Mouse (Mus musculus): ENCODE results near the gene Gm49378. TPM values are rescaled to one million over a fixed set of nuclear protein-coding genes. Genes with fewer than 3 reads are reported as not detected.
A peak's percentile ranks its signal among the peaks of the same experiment; 100 is the strongest.

Gene Gm49378
- polyA plus RNA-seq, 1 experiment, result 14.1 TPM

DNA sequence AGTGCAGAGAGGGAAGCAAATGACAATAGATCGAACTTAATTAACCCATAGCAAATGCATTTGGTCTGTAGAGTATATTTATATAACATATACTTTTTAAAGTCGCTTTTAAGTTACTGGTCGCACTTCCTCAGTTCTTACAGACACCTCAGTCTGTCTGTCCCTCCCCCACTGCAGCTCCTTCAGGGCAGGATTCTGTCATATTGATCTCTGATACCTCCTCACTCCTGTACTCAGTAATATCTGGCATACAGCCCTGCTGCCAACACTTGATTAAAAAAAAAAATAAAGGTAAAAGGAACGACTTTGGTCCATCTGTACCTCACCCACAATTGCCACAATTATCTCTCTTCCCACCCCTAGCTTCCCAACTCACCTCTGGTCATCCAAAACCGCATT, 53.4 kb downstream of the Gm49378 start:
- Histone ChIP-seq H3K9me3 (replicated peaks; ENCODE audit: control insufficient read depth, insufficient read depth, low read length, poor library complexity, severe bottlenecking) (no peaks in the 10 kb centered on the region), H3K4me3 (ENCODE audit: low read depth, low read length) (peak overlapping the region; percentile 65), H3K4me1 (ENCODE audit: control insufficient read depth, insufficient read depth, low read length) (peaks cover 3% of the 10 kb centered on the region), H3K9ac (ENCODE audit: low read depth, poor library complexity, severe bottlenecking) (peak overlapping the region; percentile 7; the same call in 1 of the 2 replicates), H3K27ac (ENCODE audit: insufficient read depth, low read length) (no peak overlapping the region), H3K36me3 (ENCODE audit: control insufficient read depth, insufficient read depth, low read length, poor library complexity, severe bottlenecking) (peaks cover 9% of the 10 kb centered on the region), H3K27me3 (ENCODE audit: control insufficient read depth, insufficient read depth, low read length, poor library complexity, severe bottlenecking) (no peaks in the 10 kb centered on the region)
- TF ChIP-seq EP300 (IDR thresholded peaks at IDR 0.05; ENCODE audit: insufficient read depth, low read depth, low read length) (no peak), CTCF (IDR thresholded peaks at IDR 0.05; ENCODE audit: low read depth, low read length) (no peak), POLR2A (IDR thresholded peaks at IDR 0.05; ENCODE audit: insufficient read depth, low read length) (no peak)

GRCm38 (mm10) chr14:55581981-55582681, 55.6 kb downstream of the Gm49378 start:
- Histone ChIP-seq H3K27ac (ENCODE audit: insufficient read depth, low read length) (no peak overlapping the region), H3K36me3 (ENCODE audit: control insufficient read depth, insufficient read depth, low read length, poor library complexity, severe bottlenecking) (peaks cover 9% of the 10 kb centered on the region), H3K9ac (ENCODE audit: low read depth, poor library complexity, severe bottlenecking) (no peak overlapping the region), H3K9me3 (replicated peaks; ENCODE audit: control insufficient read depth, insufficient read depth, low read length, poor library complexity, severe bottlenecking) (no peaks in the 10 kb centered on the region), H3K27me3 (ENCODE audit: control insufficient read depth, insufficient read depth, low read length, poor library complexity, severe bottlenecking) (no peaks in the 10 kb centered on the region), H3K4me3 (ENCODE audit: low read depth, low read length) (no peak overlapping the region), H3K4me1 (ENCODE audit: control insufficient read depth, insufficient read depth, low read length) (peaks cover 3% of the 10 kb centered on the region)
- TF ChIP-seq CTCF (IDR thresholded peaks at IDR 0.05; ENCODE audit: low read depth, low read length) (peak; percentile 54), EP300 (IDR thresholded peaks at IDR 0.05; ENCODE audit: insufficient read depth, low read depth, low read length) (no peak), POLR2A (IDR thresholded peaks at IDR 0.05; ENCODE audit: insufficient read depth, low read length) (no peak)

DNA sequence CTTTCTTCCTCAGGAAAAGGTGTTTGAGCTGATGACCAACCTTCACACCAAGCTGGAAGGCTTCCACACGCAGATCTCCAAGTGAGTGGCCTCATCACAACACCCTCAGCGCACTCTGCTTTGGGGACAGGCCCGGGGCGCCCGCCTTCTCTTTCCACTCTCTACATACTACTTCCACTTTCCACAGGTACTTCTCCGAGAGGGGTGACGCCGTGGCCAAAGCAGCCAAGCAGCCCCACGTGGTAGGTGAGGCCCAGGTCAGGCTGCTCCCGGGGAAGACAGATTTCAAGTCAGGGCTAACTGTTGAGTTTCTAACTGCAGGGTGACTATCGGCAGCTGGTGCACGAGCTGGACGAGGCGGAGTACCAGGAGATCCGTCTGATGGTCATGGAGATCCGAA, 57.0 kb downstream of the Gm49378 start:
- Histone ChIP-seq H3K27ac (ENCODE audit: insufficient read depth, low read length) (no peak overlapping the region), H3K4me1 (ENCODE audit: control insufficient read depth, insufficient read depth, low read length) (peaks cover 8% of the 10 kb centered on the region), H3K9me3 (replicated peaks; ENCODE audit: control insufficient read depth, insufficient read depth, low read length, poor library complexity, severe bottlenecking) (no peaks in the 10 kb centered on the region), H3K36me3 (ENCODE audit: control insufficient read depth, insufficient read depth, low read length, poor library complexity, severe bottlenecking) (peaks cover 9% of the 10 kb centered on the region), H3K4me3 (ENCODE audit: low read depth, low read length) (no peak overlapping the region), H3K9ac (ENCODE audit: low read depth, poor library complexity, severe bottlenecking) (no peak overlapping the region), H3K27me3 (ENCODE audit: control insufficient read depth, insufficient read depth, low read length, poor library complexity, severe bottlenecking) (no peaks in the 10 kb centered on the region)
- TF ChIP-seq EP300 (IDR thresholded peaks at IDR 0.05; ENCODE audit: insufficient read depth, low read depth, low read length), result no peak
- no peak for TF ChIP-seq CTCF (IDR thresholded peaks at IDR 0.05; ENCODE audit: low read depth, low read length)
- no peak for TF ChIP-seq POLR2A (IDR thresholded peaks at IDR 0.05; ENCODE audit: insufficient read depth, low read length)

GRCm38 (mm10) chr14:55579511-55580496, 57.9 kb downstream of the Gm49378 start:
- Histone ChIP-seq H3K9me3 (replicated peaks; ENCODE audit: control insufficient read depth, insufficient read depth, low read length, poor library complexity, severe bottlenecking) (no peaks in the 10 kb centered on the region), H3K4me3 (ENCODE audit: low read depth, low read length) (no peak overlapping the region), H3K4me1 (ENCODE audit: control insufficient read depth, insufficient read depth, low read length) (peaks cover 11% of the 10 kb centered on the region), H3K27ac (ENCODE audit: insufficient read depth, low read length) (no peak overlapping the region), H3K9ac (ENCODE audit: low read depth, poor library complexity, severe bottlenecking) (no peak overlapping the region), H3K27me3 (ENCODE audit: control insufficient read depth, insufficient read depth, low read length, poor library complexity, severe bottlenecking) (no peaks in the 10 kb centered on the region), H3K36me3 (ENCODE audit: control insufficient read depth, insufficient read depth, low read length, poor library complexity, severe bottlenecking) (peaks cover 9% of the 10 kb centered on the region)
- TF ChIP-seq POLR2A (IDR thresholded peaks at IDR 0.05; ENCODE audit: insufficient read depth, low read length), result no peak
- peak; percentile 64 for TF ChIP-seq CTCF (IDR thresholded peaks at IDR 0.05; ENCODE audit: low read depth, low read length)

Other genes starting within 250 kb of the Gm49378 start
- 24.8 and 29.6 TPM in 2 replicates for gene Dhrs4, start 159.1 kb downstream of the Gm49378 start, polyA plus RNA-seq (2011; ENCODE audit: insufficient read depth, insufficient read length, low read depth, missing spikeins)
- 7.5 and 9.9 TPM in 2 replicates for gene Carmil3, start 147.2 kb downstream of the Gm49378 start, polyA plus RNA-seq (2011; ENCODE audit: insufficient read depth, insufficient read length, low read depth, missing spikeins)
- not detected in 2 replicates for gene Cpne6, start 127.5 kb downstream of the Gm49378 start, polyA plus RNA-seq (2011; ENCODE audit: insufficient read depth, insufficient read length, low read depth, missing spikeins)
- gene Nrl, start 112.9 kb downstream of the Gm49378 start, polyA plus RNA-seq (2011; ENCODE audit: insufficient read depth, insufficient read length, low read depth, missing spikeins), result not detected in 2 replicates
- 18.0 and 21.2 TPM in 2 replicates for gene Pck2, start 97.6 kb downstream of the Gm49378 start, polyA plus RNA-seq (2011; ENCODE audit: insufficient read depth, insufficient read length, low read depth, missing spikeins)
- 25.6 and 34.7 TPM in 2 replicates for gene Dcaf11, start 77.9 kb downstream of the Gm49378 start, polyA plus RNA-seq (2011; ENCODE audit: insufficient read depth, insufficient read length, low read depth, missing spikeins)
- gene A730061H03Rik, start 77.5 kb downstream of the Gm49378 start, polyA plus RNA-seq (2011; ENCODE audit: insufficient read depth, insufficient read length, low read depth, missing spikeins), result not detected in 2 replicates
- gene Fitm1, start 62.3 kb downstream of the Gm49378 start, polyA plus RNA-seq (2011; ENCODE audit: insufficient read depth, insufficient read length, low read depth, missing spikeins), result 1.5 TPM in 1 of 2 replicates, not detected in the other
- 188 and 199 TPM in 2 replicates for gene Psme1, start 59.8 kb downstream of the Gm49378 start, polyA plus RNA-seq (2011; ENCODE audit: insufficient read depth, insufficient read length, low read depth, missing spikeins)
- gene Emc9, start 52.6 kb downstream of the Gm49378 start, polyA plus RNA-seq (2011; ENCODE audit: insufficient read depth, insufficient read length, low read depth, missing spikeins), result 5.3 and 6.1 TPM in 2 replicates
- gene Psme2, start 46.8 kb downstream of the Gm49378 start, polyA plus RNA-seq (2011; ENCODE audit: insufficient read depth, insufficient read length, low read depth, missing spikeins), result 195 and 200 TPM in 2 replicates
- gene Rnf31, start 46.2 kb downstream of the Gm49378 start, polyA plus RNA-seq (2011; ENCODE audit: insufficient read depth, insufficient read length, low read depth, missing spikeins), result 31.6 and 39.1 TPM in 2 replicates
- 9.6 and 10.9 TPM in 2 replicates for gene Irf9, start 34.3 kb downstream of the Gm49378 start, polyA plus RNA-seq (2011; ENCODE audit: insufficient read depth, insufficient read length, low read depth, missing spikeins)
- 16.4 and 20.6 TPM in 2 replicates for gene Rec8, start 19.9 kb downstream of the Gm49378 start, polyA plus RNA-seq (2011; ENCODE audit: insufficient read depth, insufficient read length, low read depth, missing spikeins)
- 69.4 and 88.5 TPM in 2 replicates for gene Ipo4, start 1.9 kb downstream of the Gm49378 start, polyA plus RNA-seq (2011; ENCODE audit: insufficient read depth, insufficient read length, low read depth, missing spikeins)
- gene Tm9sf1, start 5.9 kb upstream of the Gm49378 start, polyA plus RNA-seq (2011; ENCODE audit: insufficient read depth, insufficient read length, low read depth, missing spikeins), result 22.7 and 25.1 TPM in 2 replicates
- gene Tssk4, start 12.3 kb upstream of the Gm49378 start, polyA plus RNA-seq (2011; ENCODE audit: insufficient read depth, insufficient read length, low read depth, missing spikeins), result not detected in 2 replicates
- 33.2 and 36.0 TPM in 2 replicates for gene Mdp1, start 22.6 kb upstream of the Gm49378 start, polyA plus RNA-seq (2011; ENCODE audit: insufficient read depth, insufficient read length, low read depth, missing spikeins)
- 22.2 and 26.7 TPM in 2 replicates for gene Gmpr2, start 34.0 kb upstream of the Gm49378 start, polyA plus RNA-seq (2011; ENCODE audit: insufficient read depth, insufficient read length, low read depth, missing spikeins)
- gene Nedd8, start 34.2 kb upstream of the Gm49378 start, polyA plus RNA-seq (2011; ENCODE audit: insufficient read depth, insufficient read length, low read depth, missing spikeins), result 229 and 241 TPM in 2 replicates
- gene Tinf2, start 43.9 kb upstream of the Gm49378 start, polyA plus RNA-seq (2011; ENCODE audit: insufficient read depth, insufficient read length, low read depth, missing spikeins), result 50.9 and 63.6 TPM in 2 replicates
- gene Tgm1, start 76.0 kb upstream of the Gm49378 start, polyA plus RNA-seq (2011; ENCODE audit: insufficient read depth, insufficient read length, low read depth, missing spikeins), result 24.3 and 26.9 TPM in 2 replicates
- 39.6 and 42.5 TPM in 2 replicates for gene Rabggta, start 84.4 kb upstream of the Gm49378 start, polyA plus RNA-seq (2011; ENCODE audit: insufficient read depth, insufficient read length, low read depth, missing spikeins)
- gene Dhrs1, start 107.8 kb upstream of the Gm49378 start, polyA plus RNA-seq (2011; ENCODE audit: insufficient read depth, insufficient read length, low read depth, missing spikeins), result 34.7 and 38.9 TPM in 2 replicates
- 56.2 and 59.8 TPM in 2 replicates for gene Nop9, start 107.8 kb upstream of the Gm49378 start, polyA plus RNA-seq (2011; ENCODE audit: insufficient read depth, insufficient read length, low read depth, missing spikeins)
- gene Cideb, start 120.6 kb upstream of the Gm49378 start, polyA plus RNA-seq (2011; ENCODE audit: insufficient read depth, insufficient read length, low read depth, missing spikeins), result not detected in 2 replicates
- gene Ltb4r2, start 123.5 kb upstream of the Gm49378 start, polyA plus RNA-seq (2011; ENCODE audit: insufficient read depth, insufficient read length, low read depth, missing spikeins), result 5.3 and 6.8 TPM in 2 replicates
- gene Ltb4r1, start 128.1 kb upstream of the Gm49378 start, polyA plus RNA-seq (2011; ENCODE audit: insufficient read depth, insufficient read length, low read depth, missing spikeins), result 2.6 and 3.0 TPM in 2 replicates
- 0.30 and 1.2 TPM in 2 replicates for gene Adcy4, start 146.2 kb upstream of the Gm49378 start, polyA plus RNA-seq (2011; ENCODE audit: insufficient read depth, insufficient read length, low read depth, missing spikeins)
- gene Ripk3, start 151.0 kb upstream of the Gm49378 start, polyA plus RNA-seq (2011; ENCODE audit: insufficient read depth, insufficient read length, low read depth, missing spikeins), result 11.0 and 16.4 TPM in 2 replicates
- 57.0 and 57.7 TPM in 2 replicates for gene Nfatc4, start 185.2 kb upstream of the Gm49378 start, polyA plus RNA-seq (2011; ENCODE audit: insufficient read depth, insufficient read length, low read depth, missing spikeins)
- 21.5 and 24.6 TPM in 2 replicates for gene Nynrin, start 216.1 kb upstream of the Gm49378 start, polyA plus RNA-seq (2011; ENCODE audit: insufficient read depth, insufficient read length, low read depth, missing spikeins)
- 0.21 and 0.27 TPM in 2 replicates for gene Cbln3, start 246.5 kb upstream of the Gm49378 start, polyA plus RNA-seq (2011; ENCODE audit: insufficient read depth, insufficient read length, low read depth, missing spikeins)
- gene Khnyn, start 247.1 kb upstream of the Gm49378 start, polyA plus RNA-seq (2011; ENCODE audit: insufficient read depth, insufficient read length, low read depth, missing spikeins), result 29.8 and 30.9 TPM in 2 replicates